Mouse (Mus musculus) MEL (cell line): ENCODE measurements around the gene Nop53. TPM values are rescaled to one million over a fixed set of nuclear protein-coding genes. Genes with fewer than 3 reads are reported as not detected.

Source experiments
- DNase-seq: peaks from one replicate; pipeline ENCODE4 v3.0.0; 2011; ENCODE audit warnings: low read depth, low spot score
- H3K27ac ChIP-seq: 2 replicates; pipeline ENCODE4 v1.5.1; 2012; ENCODE audit warnings: low read depth, mild to moderate bottlenecking, control low read depth, low read length, moderate library complexity; ENCODE audit not compliant: control insufficient read depth
- H3K27me3 ChIP-seq, 2 experiments: fragments of 150-350 bp in 1 of 2; sonication (generic) in 1 of 2; 2 replicates each; pipeline ENCODE4 v1.6.1; 2012; ENCODE audit warnings: low read length in 2 of 2, mild to moderate bottlenecking in 2 of 2, improper control_type of control experiment in 1 of 2, moderate library complexity in 1 of 2; ENCODE audit not compliant: insufficient read depth in 2 of 2, control insufficient read depth in 1 of 2
- H3K36me3 ChIP-seq, 2 experiments: 2 replicates each; pipeline ENCODE4 v1.6.1; 2012 to 2014; ENCODE audit warnings: low read length in 2 of 2, improper control_type of control experiment in 1 of 2, inconsistent platforms in 1 of 2, mild to moderate bottlenecking in 1 of 2; ENCODE audit not compliant: insufficient read depth in 2 of 2, control insufficient read depth in 1 of 2
- H3K4me1 ChIP-seq, 2 experiments: fragments of 150-350 bp in 1 of 2; sonication (generic) in 1 of 2; 2 replicates each; pipeline ENCODE4 v1.6.1; 2012; ENCODE audit warnings: low read length in 2 of 2, improper control_type of control experiment in 1 of 2, mild to moderate bottlenecking in 1 of 2; ENCODE audit not compliant: insufficient read depth in 2 of 2, control insufficient read depth in 1 of 2
- H3K4me3 ChIP-seq, 2 experiments: fragments of 150-350 bp in 1 of 2; sonication (generic) in 1 of 2; 2 replicates each; pipeline ENCODE4 v1.5.1; 2012; ENCODE audit warnings: low read depth in 2 of 2, low read length in 2 of 2, mild to moderate bottlenecking in 2 of 2, moderate library complexity in 2 of 2, control low read depth in 1 of 2, improper control_type of control experiment in 1 of 2; ENCODE audit not compliant: control insufficient read depth in 1 of 2, insufficient read depth in 1 of 2
- H3K79me2 ChIP-seq: 2 replicates; pipeline ENCODE4 v1.6.1; 2012; ENCODE audit warnings: mild to moderate bottlenecking, low read length, moderate library complexity; ENCODE audit not compliant: control insufficient read depth, poor library complexity, insufficient read depth
- H3K9ac ChIP-seq: 2 replicates; pipeline ENCODE4 v1.6.1; 2012; ENCODE audit warnings: low read depth, mild to moderate bottlenecking, control low read depth, low read length, moderate library complexity; ENCODE audit not compliant: control insufficient read depth, poor library complexity, severe bottlenecking
- H3K9me3 ChIP-seq: fragments of 150-350 bp; sonication (generic); replicated peaks from 2 replicates; pipeline ENCODE4 v1.6.1; 2012; ENCODE audit warnings: mild to moderate bottlenecking, low read length, improper control_type of control experiment, moderate library complexity; ENCODE audit not compliant: insufficient read depth
- EP300 ChIP-seq, 2 experiments: IDR thresholded peaks; 2 replicates each; pipeline ENCODE4 v1.6.1; 2011; ENCODE audit warnings: improper control_type of control experiment in 2 of 2, low read length in 2 of 2, low read depth in 1 of 2, mild to moderate bottlenecking in 1 of 2
- ETS1 ChIP-seq: IDR thresholded peaks from 2 replicates; pipeline ENCODE4 v1.6.1; 2012; ENCODE audit warnings: low read depth, mild to moderate bottlenecking, inconsistent platforms, low read length, improper control_type of control experiment, moderate library complexity
- GATA1 ChIP-seq: IDR thresholded peaks from 2 replicates; pipeline ENCODE4 v1.6.1; 2011; ENCODE audit warnings: low read depth, low read length, improper control_type of control experiment
- MAFK ChIP-seq: IDR thresholded peaks from 2 replicates; pipeline ENCODE4 v1.6.1; 2011; ENCODE audit warnings: low read depth, mild to moderate bottlenecking, low read length, improper control_type of control experiment, borderline replicate concordance
- MAZ ChIP-seq: IDR thresholded peaks from 2 replicates; pipeline ENCODE4 v1.6.1; 2012; ENCODE audit warnings: low read depth, mild to moderate bottlenecking, inconsistent platforms, low read length, improper control_type of control experiment
- MYB ChIP-seq: IDR thresholded peaks from 2 replicates; pipeline ENCODE4 v1.6.1; 2011; ENCODE audit warnings: mild to moderate bottlenecking, low read depth, low read length, improper control_type of control experiment
- MYC ChIP-seq: IDR thresholded peaks from 2 replicates; pipeline ENCODE4 v1.6.1; 2011; ENCODE audit warnings: low read depth, mild to moderate bottlenecking, low read length, improper control_type of control experiment, moderate library complexity
- NRF1 ChIP-seq: IDR thresholded peaks from 2 replicates; pipeline ENCODE4 v1.6.1; 2014; ENCODE audit warnings: low read depth, mild to moderate bottlenecking, inconsistent platforms, low read length, improper control_type of control experiment, moderate library complexity; ENCODE audit not compliant: poor library complexity, insufficient read depth, severe bottlenecking
- RAD21 ChIP-seq: IDR thresholded peaks from 2 replicates; pipeline ENCODE4 v1.6.1; 2011; ENCODE audit warnings: mild to moderate bottlenecking, low read depth, low read length, improper control_type of control experiment
- RCOR1 ChIP-seq: IDR thresholded peaks from 2 replicates; pipeline ENCODE4 v1.6.1; 2012; ENCODE audit warnings: low read depth, mild to moderate bottlenecking, inconsistent platforms, low read length, improper control_type of control experiment
- TBP ChIP-seq: IDR thresholded peaks from 2 replicates; pipeline ENCODE4 v1.8.0; 2011; ENCODE audit warnings: low read depth, low read length, improper control_type of control experiment
- TCF12 ChIP-seq: IDR thresholded peaks from 2 replicates; pipeline ENCODE4 v1.6.1; 2014; ENCODE audit warnings: low read depth, mild to moderate bottlenecking, inconsistent platforms, low read length, improper control_type of control experiment, moderate library complexity
- USF1 ChIP-seq: IDR thresholded peaks from 2 replicates; pipeline ENCODE4 v1.6.1; 2014; ENCODE audit warnings: low read depth, mild to moderate bottlenecking, inconsistent platforms, low read length, improper control_type of control experiment, moderate library complexity
- ZKSCAN1 ChIP-seq: IDR thresholded peaks from 2 replicates; pipeline ENCODE4 v1.6.1; 2012; ENCODE audit warnings: low read depth, mild to moderate bottlenecking, inconsistent platforms, low read length, improper control_type of control experiment, moderate library complexity
- ZMIZ1 ChIP-seq: IDR thresholded peaks from 2 replicates; pipeline ENCODE4 v1.6.1; 2012; ENCODE audit warnings: low read depth, mild to moderate bottlenecking, inconsistent platforms, low read length, improper control_type of control experiment, moderate library complexity
- polyA plus RNA-seq, 2 experiments: library from polyadenylated mRNA; stranded (reverse) in 1 of 2; unstranded in 1 of 2; fragments of >175 nt in 1 of 2; fragments of >200 nt in 1 of 2; gene quantifications; 2 replicates each; pipeline versions ENCODE4 v1.2.1 to v1.2.4; 2012; ENCODE audit warnings: low replicate concordance in 2 of 2, low read depth in 1 of 2; ENCODE audit not compliant: insufficient read length in 2 of 2, insufficient read depth in 1 of 2, missing spikeins in 1 of 2
- total RNA-seq: library from RNA; depleted of rRNA; stranded (reverse); fragments of 300-350 nt; gene quantifications from 2 replicates; pipeline ENCODE4 v1.2.3, GENCODE M21; 2012

The Nop53 gene
- total and polyA plus RNA-seq, 3 experiments, result 359 to 482 TPM; not detected in 1

DNA sequence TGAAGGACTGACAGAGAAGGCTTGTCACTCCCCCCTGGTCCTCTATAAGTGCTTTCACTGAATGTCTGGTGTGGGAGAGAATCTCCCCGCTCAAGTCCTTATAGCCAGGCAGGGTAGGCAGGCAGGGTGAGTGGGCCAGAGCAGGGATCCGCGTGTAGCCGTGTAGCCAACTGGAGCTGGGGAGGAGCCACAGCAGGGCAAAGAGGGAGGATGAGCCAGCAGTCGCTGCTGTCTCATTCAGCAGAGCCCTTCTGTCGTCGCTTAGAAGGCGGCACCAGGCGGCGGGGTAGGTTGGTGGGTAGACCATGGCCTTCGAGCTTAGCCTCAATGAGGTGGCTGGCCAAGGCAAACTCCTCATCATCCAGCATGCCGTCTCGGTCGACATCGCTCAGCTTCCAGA, 4.1 kb upstream of the Nop53 start:
- DNase-seq, result no peak
- no peak overlapping the region for H3K4me3 ChIP-seq
- no peaks in the 10 kb centered on the region for H3K27me3 ChIP-seq
- peaks cover 9% of the 10 kb centered on the region for H3K79me2 ChIP-seq
- TF ChIP-seq TBP (no peak), MYC (no peak), ZKSCAN1 (no peak), USF1 (no peak), TCF12 (no peak)
- H3K36me3 ChIP-seq, result peaks cover 0 to 54% of the 10 kb centered on the region in 2 experiments; a peak in 2 of 4 replicates
- H3K27ac ChIP-seq, result no peak overlapping the region
- no peak overlapping the region for H3K9ac ChIP-seq
- H3K9me3 ChIP-seq, result no peaks in the 10 kb centered on the region
- peaks cover 7 to 59% of the 10 kb centered on the region in 2 experiments for H3K4me1 ChIP-seq

DNA sequence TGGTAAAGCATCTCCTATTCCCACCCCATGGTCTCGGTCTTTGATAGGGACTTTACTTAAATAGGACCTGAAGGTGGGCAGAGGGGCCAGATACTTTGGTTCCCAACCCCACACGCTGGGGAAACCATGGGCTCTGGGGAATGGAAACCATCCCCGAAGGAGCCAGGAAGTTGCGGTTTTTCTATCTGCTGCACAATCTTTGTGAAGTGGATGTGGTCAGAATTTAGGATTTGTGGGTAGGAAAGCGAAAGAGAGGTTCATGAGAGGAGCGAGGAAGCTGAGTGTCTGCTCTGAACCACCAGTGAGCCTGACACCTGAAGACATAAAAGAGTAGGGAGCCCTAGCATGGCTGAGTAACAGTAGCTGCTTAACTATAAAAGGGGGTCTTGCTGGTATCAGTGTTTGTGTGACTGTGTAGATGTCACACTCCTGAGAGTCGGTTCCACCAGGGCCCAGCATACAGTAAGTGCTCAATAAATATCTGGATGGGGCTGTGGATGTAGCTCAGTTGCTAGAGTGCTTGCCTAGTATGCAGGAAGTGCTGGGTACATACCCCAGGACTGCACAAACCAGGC, 3.4 kb upstream of the Nop53 start:
- H3K4me3 ChIP-seq, result peak overlapping the region in 1 of 2 experiments; percentile 17; a peak in 1 of 4 replicates
- H3K36me3 ChIP-seq, result peaks cover 0 to 60% of the 10 kb centered on the region in 2 experiments; a peak in 2 of 4 replicates
- peak; percentile 54 for DNase-seq
- H3K9me3 ChIP-seq, result no peaks in the 10 kb centered on the region
- no peaks in the 10 kb centered on the region for H3K27me3 ChIP-seq
- H3K9ac ChIP-seq, result peak overlapping the region; percentile 34; the same call in 1 of the 2 replicates
- no peak for TF ChIP-seq RAD21
- peak; percentile 42; the same call in 1 of the 2 replicates for TF ChIP-seq ETS1
- no peak for TF ChIP-seq MYB
- TF ChIP-seq EP300 (IDR thresholded peaks at IDR 0.05; ENCODE audit: low read depth in 1 of 2, low read length in 2 of 2), result peak; percentile 18 to 62; a peak in 2 of 4 replicates
- 0 out of 2 replicates have a peak, but pooled peaks have one; percentile 8 for TF ChIP-seq MAZ
- TF ChIP-seq TCF12, result no peak
- TF ChIP-seq RCOR1, result peak; percentile 99
- TF ChIP-seq GATA1, result peak; percentile 71
- no peak for TF ChIP-seq ZMIZ1
- TF ChIP-seq MAFK, result peak; percentile 59; the same call in 1 of the 2 replicates
- no peak for TF ChIP-seq NRF1
- TF ChIP-seq, all 39 proteins: peak for 6
- Histone ChIP-seq H3K4me1 (peaks cover 7 to 57% of the 10 kb centered on the region in 2 experiments), H3K79me2 (peaks cover 15% of the 10 kb centered on the region), H3K27ac (peak overlapping the region; percentile 16; the same call in 1 of the 2 replicates)
